Mouse (Mus musculus) midbrain, embryonic 10.5 days (tissue): ENCODE results near the gene Krt4. TPM values are rescaled to one million over a fixed set of nuclear protein-coding genes. Genes with fewer than 3 reads are reported as not detected.
A peak's percentile ranks its signal among the peaks of the same experiment; 100 is the strongest.

ENCODE experiments used
- DNase-seq: peaks from one replicate; pipeline ENCODE4 v3.0.0-alpha.2; 2017; ENCODE audit warnings: low spot score
- H3K27ac ChIP-seq: fragments of 300-500 bp; sonication (generic); replicated peaks from 2 replicates; pipeline ENCODE4 v1.5.1; 2016; ENCODE audit warnings: mild to moderate bottlenecking
- H3K27me3 ChIP-seq: fragments of 300-500 bp; sonication (generic); 2 replicates; pipeline ENCODE4 v1.6.1; 2016; ENCODE audit warnings: low read depth, mild to moderate bottlenecking; ENCODE audit not compliant: poor library complexity, severe bottlenecking
- H3K36me3 ChIP-seq: fragments of 300-500 bp; sonication (generic); 2 replicates; pipeline ENCODE4 v1.6.1; 2016; ENCODE audit warnings: mild to moderate bottlenecking, moderate library complexity
- H3K4me1 ChIP-seq: fragments of 300-500 bp; sonication (generic); 2 replicates; pipeline ENCODE4 v1.6.1; 2016
- H3K4me3 ChIP-seq: fragments of 300-500 bp; sonication (generic); 2 replicates; pipeline ENCODE4 v1.5.1; 2016; ENCODE audit warnings: mild to moderate bottlenecking, moderate library complexity
- H3K9me3 ChIP-seq: fragments of 300-500 bp; sonication (generic); replicated peaks from 2 replicates; pipeline ENCODE4 v1.6.1; 2016; ENCODE audit warnings: mild to moderate bottlenecking
- WGBS: fragments of 180-500 bp; shearing (Covaris S2); methylation state at CpG from one replicate; pipeline ENCODE4 v1.1.7; 2016; 5-methylcytosine and 5-hydroxymethylcytosine counted together
- polyA plus RNA-seq: library from polyadenylated mRNA; unstranded; fragments of >200 nt; fragmentation: Nextera tagmentation; extraction: Ambion mirVana; gene quantifications from 2 replicates; pipeline ENCODE4 v1.2.1, GENCODE M21; 2016

Gene Krt4
- polyA plus RNA-seq = not detected in 2 replicates

DNA sequence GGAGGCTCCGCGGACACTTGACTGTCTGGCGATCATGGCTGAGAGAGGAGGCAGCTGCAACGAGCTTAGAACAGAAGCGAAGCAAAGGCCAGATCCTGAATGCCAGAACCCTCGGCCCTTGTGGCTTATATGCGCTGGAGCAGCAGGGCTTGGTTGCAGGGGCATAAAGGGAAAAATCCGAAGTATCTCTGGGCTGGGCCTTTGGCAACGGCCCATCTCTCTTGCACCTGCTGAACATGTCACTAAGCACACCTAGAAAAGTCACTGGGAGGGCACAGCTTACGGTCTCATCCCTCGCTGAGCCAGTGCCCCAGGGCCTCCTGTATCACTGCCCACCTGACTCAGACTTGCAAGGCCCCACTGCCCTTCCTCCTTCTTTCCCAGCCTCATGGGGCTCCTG is at the start of gene Krt4:
Gene Krt4 (minus strand): TSS at position 101 of the 400 bp plus-strand sequence.
- DNase-seq = no peak

GRCm38 (mm10) chr15:101973414-101974077 is 49.0 kb upstream of the Krt4 start:
- H3K9me3 ChIP-seq = no peaks in the 10 kb centered on the region
- peak overlapping the region; percentile 49 for H3K27ac ChIP-seq
- 11% methylated on average over 15 of the region's 15 CpGs for WGBS
- H3K36me3 ChIP-seq = no peaks in the 10 kb centered on the region
- peaks cover 50% of the 10 kb centered on the region for H3K27me3 ChIP-seq
- DNase-seq = peak; percentile 96
- peaks cover 27% of the 10 kb centered on the region for H3K4me1 ChIP-seq
- H3K4me3 ChIP-seq = peak overlapping the region; percentile 34

More for the DNA sequence above, at the start of gene Krt4:
- Histone ChIP-seq H3K27me3 (peaks cover 14% of the 10 kb centered on the region), H3K36me3 (no peaks in the 10 kb centered on the region), H3K9me3 (no peaks in the 10 kb centered on the region), H3K4me1 (peaks cover 8% of the 10 kb centered on the region), H3K27ac (no peak within 1 kb of the TSS), H3K4me3 (no peak within 1 kb of the TSS)
- WGBS = 85% methylated on average over 11 of the region's 11 CpGs

DNA sequence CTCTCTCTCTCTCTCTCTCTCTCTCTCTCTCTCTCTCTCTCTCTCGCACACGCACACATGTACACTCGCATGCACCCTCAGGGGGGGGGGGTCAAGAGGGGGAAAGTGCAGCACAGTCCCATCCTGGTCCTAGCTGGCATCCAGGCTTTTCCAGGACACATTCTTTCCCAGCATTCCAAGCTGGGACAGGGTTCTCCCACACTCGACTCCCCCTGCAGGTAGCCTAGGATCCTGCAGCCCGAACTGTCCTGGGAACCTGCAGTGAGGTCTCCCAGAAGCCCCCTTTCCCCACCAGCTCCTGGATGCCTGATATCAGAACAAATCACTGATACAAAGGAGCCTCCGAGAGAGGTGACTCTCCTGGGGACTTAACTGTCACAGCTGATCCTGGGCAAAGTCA is 46.0 kb upstream of the Krt4 start:
- peak; percentile 77 for DNase-seq
- H3K4me3 ChIP-seq = no peak overlapping the region
- 14% methylated on average over 3 of the region's 6 CpGs for WGBS
- no peaks in the 10 kb centered on the region for H3K9me3 ChIP-seq
- H3K27ac ChIP-seq = no peak overlapping the region
- H3K27me3 ChIP-seq = peaks cover 32% of the 10 kb centered on the region
- peaks cover 9% of the 10 kb centered on the region for H3K4me1 ChIP-seq
- H3K36me3 ChIP-seq = no peaks in the 10 kb centered on the region

- H3K27ac ChIP-seq = no peak overlapping the region
- no peaks in the 10 kb centered on the region for H3K36me3 ChIP-seq
- no peak for DNase-seq
- no peaks in the 10 kb centered on the region for H3K9me3 ChIP-seq
- H3K4me1 ChIP-seq = no peaks in the 10 kb centered on the region
- H3K27me3 ChIP-seq = 0 out of 2 replicates have a peak, but pooled peaks cover 4% of the 10 kb centered on the region
- no peak overlapping the region for H3K4me3 ChIP-seq
- 82% methylated on average over 8 of the region's 8 CpGs for WGBS
Observed at GRCm38 (mm10) chr15:101966808-101967207, 42.3 kb upstream of the Krt4 start.

DNA sequence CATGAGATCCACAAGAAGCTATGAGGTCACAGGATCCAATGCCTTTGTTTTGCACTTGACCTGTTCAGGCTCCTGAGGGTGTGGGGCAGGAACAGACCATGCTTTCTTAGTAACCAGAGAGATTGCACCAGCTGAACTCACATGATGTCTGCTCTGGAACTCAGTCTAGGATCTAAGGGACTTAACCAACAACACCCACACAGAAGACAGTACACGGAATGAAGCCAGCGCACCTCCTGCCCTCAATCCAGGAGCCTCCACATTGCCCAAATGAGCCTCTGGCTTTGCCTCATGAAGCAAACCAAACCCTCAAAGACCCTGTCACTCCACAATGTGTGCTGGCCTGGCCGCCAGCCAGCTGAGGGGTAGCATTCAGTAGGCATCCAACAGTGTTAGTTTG is 34.4 kb upstream of the Krt4 start:
- Histone ChIP-seq H3K4me3 (no peak overlapping the region), H3K27me3 (no peaks in the 10 kb centered on the region), H3K36me3 (no peaks in the 10 kb centered on the region), H3K27ac (no peak overlapping the region), H3K4me1 (no peaks in the 10 kb centered on the region), H3K9me3 (no peaks in the 10 kb centered on the region)
- no peak for DNase-seq
- WGBS = 88% methylated on average over 3 of the region's 3 CpGs

- H3K4me1 ChIP-seq = no peaks in the 10 kb centered on the region
- H3K4me3 ChIP-seq = no peak within 1 kb of the TSS
- H3K9me3 ChIP-seq = no peaks in the 10 kb centered on the region
- no peak within 1 kb of the TSS for H3K27ac ChIP-seq
- no peaks in the 10 kb centered on the region for H3K36me3 ChIP-seq
- DNase-seq = no peak
- 85% methylated on average over 9 of the region's 9 CpGs for WGBS
- H3K27me3 ChIP-seq = no peaks in the 10 kb centered on the region
Observed at GRCm38 (mm10) chr15:101954187-101954586, 29.7 kb upstream of the Krt4 start, which contains the start of gene Krt78. Gene Krt78, minus strand, starts transcription at chr15:101954287.

GRCm38 (mm10) chr15:101952733-101953474 is 28.4 kb upstream of the Krt4 start:
- Histone ChIP-seq H3K4me1 (no peaks in the 10 kb centered on the region), H3K27ac (no peak overlapping the region), H3K27me3 (no peaks in the 10 kb centered on the region), H3K9me3 (no peaks in the 10 kb centered on the region), H3K36me3 (no peaks in the 10 kb centered on the region), H3K4me3 (no peak overlapping the region)
- no peak for DNase-seq
- 90% methylated on average over 7 of the region's 7 CpGs for WGBS

GRCm38 (mm10) chr15:101945430-101945829 is 20.9 kb upstream of the Krt4 start:
- H3K27ac ChIP-seq = no peak overlapping the region
- H3K27me3 ChIP-seq = no peaks in the 10 kb centered on the region
- no peaks in the 10 kb centered on the region for H3K36me3 ChIP-seq
- no peak overlapping the region for H3K4me3 ChIP-seq
- WGBS = 85% methylated on average over 1 of the region's 1 CpGs
- DNase-seq = no peak
- H3K4me1 ChIP-seq = no peaks in the 10 kb centered on the region
- H3K9me3 ChIP-seq = no peaks in the 10 kb centered on the region

- no peaks in the 10 kb centered on the region for H3K36me3 ChIP-seq
- no peaks in the 10 kb centered on the region for H3K9me3 ChIP-seq
- 81% methylated on average over 8 of the region's 8 CpGs for WGBS
- H3K4me3 ChIP-seq = no peak overlapping the region
- no peak for DNase-seq
- no peaks in the 10 kb centered on the region for H3K27me3 ChIP-seq
- no peak overlapping the region for H3K27ac ChIP-seq
- no peaks in the 10 kb centered on the region for H3K4me1 ChIP-seq
Observed at GRCm38 (mm10) chr15:101941948-101942347, 17.4 kb upstream of the Krt4 start.

DNA sequence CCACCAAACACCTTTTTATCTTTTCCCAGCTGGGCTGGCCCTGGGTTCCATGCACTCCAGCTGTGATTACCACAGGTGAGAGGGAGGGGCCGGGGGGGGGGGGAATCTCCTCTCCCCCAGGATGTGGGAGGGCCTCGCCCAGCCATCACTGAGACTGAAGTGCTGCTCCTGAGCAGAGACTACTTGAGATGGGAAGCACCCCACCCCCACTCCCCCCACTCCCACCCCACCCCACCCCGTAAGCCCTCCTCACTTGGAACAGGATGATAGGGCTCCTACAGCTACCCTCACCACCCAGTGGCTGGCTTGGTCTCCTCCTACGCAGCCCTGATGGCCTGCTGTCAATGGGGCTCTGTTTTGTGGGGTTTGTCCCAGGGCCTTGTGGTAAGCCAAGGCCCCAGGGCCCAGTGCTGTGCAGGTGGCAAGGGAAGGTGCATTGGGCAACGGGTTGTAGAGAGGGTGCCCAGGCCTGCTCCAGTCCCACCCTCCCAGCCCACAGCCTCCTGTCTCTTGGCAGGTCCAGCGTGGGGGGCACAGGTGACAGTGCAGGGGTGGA is 15.8 kb upstream of the Krt4 start, which contains the start of gene Krt79:
Gene Krt79 (minus strand): TSS at position 51 of the 556 bp plus-strand sequence.
- H3K27ac ChIP-seq = peak within 1 kb of the TSS; percentile 38; the same call in 1 of the 2 replicates
- H3K4me3 ChIP-seq = no peak within 1 kb of the TSS
- 69% methylated on average over 6 of the region's 6 CpGs for WGBS
- no peaks in the 10 kb centered on the region for H3K9me3 ChIP-seq
- no peaks in the 10 kb centered on the region for H3K4me1 ChIP-seq
- H3K27me3 ChIP-seq = no peaks in the 10 kb centered on the region
- DNase-seq = no peak
- no peaks in the 10 kb centered on the region for H3K36me3 ChIP-seq

DNA sequence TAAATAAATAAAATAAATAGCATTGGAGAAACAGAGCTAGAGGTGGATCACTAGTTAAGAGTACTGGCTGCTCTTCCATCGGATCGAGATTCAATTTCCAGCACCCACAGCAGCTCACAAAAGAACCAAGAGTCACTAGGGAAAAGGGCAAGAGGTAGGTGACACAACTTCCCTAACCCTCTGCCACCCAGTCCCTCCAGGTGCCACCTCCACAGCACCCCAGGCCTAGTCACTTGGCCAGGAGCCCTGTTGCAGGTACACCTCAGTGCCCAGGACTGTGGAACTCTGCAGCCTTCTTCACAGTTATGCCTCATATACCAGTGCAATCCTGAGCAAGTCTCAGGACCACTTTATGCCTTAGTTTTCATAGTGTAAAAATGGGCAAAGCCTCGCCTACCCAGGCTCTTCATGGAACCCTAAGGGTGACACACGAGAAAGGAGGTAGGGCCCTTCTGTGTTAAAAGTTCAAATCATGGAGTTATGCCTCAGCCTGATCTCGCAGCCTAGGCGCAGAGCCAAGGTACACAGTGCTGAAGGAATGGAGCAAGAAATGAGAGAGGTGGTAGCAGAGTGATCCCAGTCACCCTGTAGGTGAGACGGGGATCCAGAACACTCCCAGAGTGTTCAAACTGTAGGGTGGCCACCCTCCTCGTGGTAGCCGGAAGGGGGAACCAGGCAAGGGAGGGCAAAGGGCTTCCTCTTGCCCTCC is 14.2 kb upstream of the Krt4 start:
- DNase-seq = no peak
- H3K4me1 ChIP-seq = no peaks in the 10 kb centered on the region
- H3K4me3 ChIP-seq = no peak overlapping the region
- 91% methylated on average over 9 of the region's 9 CpGs for WGBS
- no peaks in the 10 kb centered on the region for H3K27me3 ChIP-seq
- no peak overlapping the region for H3K27ac ChIP-seq
- no peaks in the 10 kb centered on the region for H3K36me3 ChIP-seq
- no peaks in the 10 kb centered on the region for H3K9me3 ChIP-seq

GRCm38 (mm10) chr15:101933024-101933423 is 8.5 kb upstream of the Krt4 start:
- H3K27ac ChIP-seq = no peak overlapping the region
- 81% methylated on average over 6 of the region's 6 CpGs for WGBS
- no peak for DNase-seq
- peaks cover 19% of the 10 kb centered on the region for H3K4me1 ChIP-seq
- peaks cover 40% of the 10 kb centered on the region for H3K27me3 ChIP-seq
- H3K9me3 ChIP-seq = no peaks in the 10 kb centered on the region
- H3K4me3 ChIP-seq = no peak overlapping the region
- no peaks in the 10 kb centered on the region for H3K36me3 ChIP-seq
